24 mouse cellular contexts compared by ENCODE assay signal in genomic region chr3:79674641-79675040, GRCm38 (mm10). TPM values are rescaled to one million over a fixed set of nuclear protein-coding genes. Genes with fewer than 3 reads are reported as not detected.
DNase-seq lines count a peak whose midpoint lies in the region; TF ChIP-seq lines count a peak whose summit lies in the region.
"Had no signal": no experiment of that assay in that cellular context is flagged by ENCODE, and none has a peak within 500 bp of the region (broad histone marks: within the 10 kb centered on the region; RNA-seq: fewer than 3 reads in every experiment).

No protein-coding gene starts in this region.

- TF ChIP-seq CTCF in layer of hippocampus, adult 2 months (conservative IDR thresholded peaks at IDR 0.05): peak; percentile 23; the same call in 1 of the 2 replicates

- peak; percentile 74 for DNase-seq in heart, adult 11 months
- DNase-seq in heart, postnatal 4 days: no peak
- DNase-seq in layer of hippocampus, adult 2 months (ENCODE audit: low spot score in 2 of 2): no peak
- no peak for DNase-seq in layer of hippocampus, adult 18-20 months (ENCODE audit: low spot score in 2 of 2)
- DNase-seq in ES-CJ7 (ENCODE audit: low read depth, low spot score) (peak; percentile 28), ZHBTc4 (ENCODE audit: low read depth, low spot score) (peak; percentile 66)
- DNase-seq in right cerebral cortex, postnatal 4 days: no peak
- DNase-seq in urinary bladder, adult 18-20 months (ENCODE audit: low spot score in 2 of 2): no peak
- DNase-seq: adrenal gland, adult 2 months; adrenal gland, postnatal 10 days; adrenal gland, postnatal 25 days; B cell, adult 2 months; cerebellum, adult 11 months; cerebellum, adult 18-20 months; cerebellum, adult 8-10 months; cerebellum, adult 9-11 months; cerebellum, postnatal 14 days; cerebellum, postnatal 36 days; embryo, embryonic 11 days had no signal

- H3K27ac ChIP-seq in layer of hippocampus, adult 2 months: no peak overlapping the region
- H3K27ac ChIP-seq: embryonic facial prominence, embryonic 13.5 days; embryonic facial prominence, embryonic 15.5 days; forebrain, embryonic 10.5 days; forebrain, embryonic 12.5 days had no signal

- H3K4me3 ChIP-seq in layer of hippocampus, adult 2 months: no peak overlapping the region
- H3K4me3 ChIP-seq: embryonic facial prominence, embryonic 13.5 days; embryonic facial prominence, embryonic 15.5 days; erythroblast, embryonic 14.5 days; forebrain, embryonic 10.5 days; forebrain, embryonic 12.5 days had no signal

RNA-seq across cellular contexts. Expression of gene Etfdh, which starts 45.3 kb away (rescaled TPM):
- total RNA-seq in heart, postnatal 4 days (2021): 100 to 1,000 TPM; 385 to 407 TPM
- 10 to 100 TPM; 28.6 to 28.8 TPM for total RNA-seq in layer of hippocampus, adult 2 months (2021)
- total RNA-seq in layer of hippocampus, adult 18-20 months (2021): 10 to 100 TPM; 25.9 to 28.6 TPM

RNA-seq across cellular contexts. Expression of gene 4930579G24Rik, which starts 45.8 kb away (rescaled TPM):
- 10 to 100 TPM; 11.9 to 14.9 TPM for total RNA-seq in heart, postnatal 4 days (2021)
- total RNA-seq in layer of hippocampus, adult 2 months (2021): 1 to 10 TPM; 1.3 to 1.6 TPM
- total RNA-seq in layer of hippocampus, adult 18-20 months (2021): 1 to 10 TPM; 1.0 to 1.3 TPM

Comparison
In these comparisons a context has a peak if more than half of its experiments do, and no peak if none do; other contexts are left out.
1. DNase-seq: peak in heart, adult 11 months (single experiment), ES-CJ7 (single experiment) and ZHBTc4 (single experiment); none in heart, postnatal 4 days (single experiment), layer of hippocampus, adult 2 months (0 of 2), layer of hippocampus, adult 18-20 months (0 of 2), right cerebral cortex, postnatal 4 days (single experiment) and urinary bladder, adult 18-20 months (0 of 2).
2. RNA of gene Etfdh, which starts 45.3 kb away (total RNA-seq): 385 to 407 TPM in heart, postnatal 4 days; 28.6 to 28.8 TPM in layer of hippocampus, adult 2 months and 25.9 to 28.6 TPM in layer of hippocampus, adult 18-20 months; every median in the first group is over 10 times any median in the second.
3. RNA of gene 4930579G24Rik, which starts 45.8 kb away (total RNA-seq): 11.9 to 14.9 TPM in heart, postnatal 4 days; 1.3 to 1.6 TPM in layer of hippocampus, adult 2 months and 1.0 to 1.3 TPM in layer of hippocampus, adult 18-20 months; every median in the first group is over 4 times any median in the second.